Mouse (Mus musculus): ENCODE data around the gene Atg2b. TPM values are rescaled to one million over a fixed set of nuclear protein-coding genes. Genes with fewer than 3 reads are reported as not detected.

Gene Atg2b
- polyA plus RNA-seq, 1 experiment from 2014 or later: 15.5 TPM

DNA sequence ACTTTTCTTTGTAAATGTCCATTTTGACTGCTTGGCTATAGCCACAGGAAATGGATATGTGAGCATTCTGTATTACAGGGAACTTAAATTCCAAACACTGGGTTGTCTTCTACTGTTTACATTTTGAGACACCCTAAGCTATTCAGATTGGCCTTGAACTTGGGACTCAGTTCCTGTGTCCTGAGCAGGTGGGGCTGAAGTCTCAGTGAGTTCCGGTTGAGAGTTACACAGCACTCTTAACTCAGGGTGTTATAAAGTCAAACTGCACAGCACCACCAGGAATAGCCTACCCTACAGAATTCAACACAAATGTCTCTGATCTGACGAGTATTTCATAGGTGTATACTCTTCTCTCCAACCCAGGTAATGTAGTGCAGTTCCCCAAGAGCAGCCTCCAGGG is 74.0 kb downstream of the Atg2b start:
- peaks cover 41% of the 10 kb centered on the region for H3K27me3 ChIP-seq
- no peak overlapping the region for H3K4me3 ChIP-seq
- peaks cover 11% of the 10 kb centered on the region for H3K36me3 ChIP-seq
- ATAC-seq (ENCODE audit: low FRiP score, low read depth): no peak
- H3K9ac ChIP-seq (replicated peaks): no peak overlapping the region
- no peak overlapping the region for H3K27ac ChIP-seq (replicated peaks)
- no peaks in the 10 kb centered on the region for H3K9me3 ChIP-seq
- no peak overlapping the region for H3K4me2 ChIP-seq (replicated peaks)
- peaks cover 2% of the 10 kb centered on the region; the same call in 1 of the 2 replicates for H3K4me1 ChIP-seq
- 85% methylated on average over 2 of the region's 2 CpGs for WGBS

DNA sequence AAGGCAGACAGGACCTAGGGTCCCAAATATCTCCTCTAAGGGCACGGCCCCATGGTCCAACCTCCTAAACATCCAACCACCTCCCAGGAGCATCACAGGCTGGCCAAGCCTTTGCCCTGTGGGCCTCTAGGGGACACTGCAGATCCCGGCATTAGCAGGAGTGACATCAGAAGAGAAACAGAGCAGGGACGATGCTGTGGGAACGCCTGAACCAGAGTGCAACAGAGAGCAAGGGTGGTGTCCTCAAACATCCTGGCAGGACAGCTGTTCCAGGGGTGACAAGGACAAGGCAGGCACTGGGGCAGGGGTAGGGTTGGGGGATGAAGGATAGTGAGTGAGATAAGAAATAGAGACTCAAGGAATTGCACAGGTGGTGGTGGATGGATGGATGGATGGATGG is 78.1 kb downstream of the Atg2b start:
- Histone ChIP-seq H3K9ac (replicated peaks) (no peak overlapping the region), H3K27me3 (peaks cover 69% of the 10 kb centered on the region), H3K27ac (replicated peaks) (no peak overlapping the region), H3K4me1 (peaks cover 13% of the 10 kb centered on the region), H3K9me3 (no peaks in the 10 kb centered on the region), H3K36me3 (no peaks in the 10 kb centered on the region), H3K4me2 (replicated peaks) (no peak overlapping the region), H3K4me3 (no peak overlapping the region)
- 85% methylated on average over 4 of the region's 4 CpGs for WGBS
- ATAC-seq (ENCODE audit: low FRiP score, low read depth): no peak

DNA sequence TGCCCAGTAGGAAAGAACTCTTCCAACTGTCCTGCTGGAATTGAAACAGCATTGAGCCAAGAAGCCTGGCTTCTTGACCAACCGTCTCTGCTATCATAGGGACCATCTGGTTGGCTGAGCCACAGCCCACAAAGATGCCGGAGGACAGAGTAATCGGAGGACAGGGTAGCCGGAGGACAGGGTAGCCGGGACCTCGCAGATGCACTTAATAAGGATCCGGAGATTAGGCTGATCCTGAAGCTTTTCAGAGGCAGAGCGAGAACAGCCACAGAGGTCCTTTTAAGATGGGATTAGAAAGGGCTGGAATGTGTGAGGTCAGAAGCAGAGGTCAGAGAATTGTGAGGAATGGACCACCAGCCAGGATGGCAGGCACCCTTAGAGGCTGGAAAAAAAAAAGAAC is 79.8 kb downstream of the Atg2b start:
- 6% methylated on average over 8 of the region's 8 CpGs for WGBS
- no peaks in the 10 kb centered on the region for H3K9me3 ChIP-seq
- no peak overlapping the region for H3K4me3 ChIP-seq
- ATAC-seq (ENCODE audit: low FRiP score, low read depth): no peak
- peaks cover 81% of the 10 kb centered on the region for H3K27me3 ChIP-seq
- no peak overlapping the region for H3K27ac ChIP-seq (replicated peaks)
- H3K4me1 ChIP-seq: peaks cover 18% of the 10 kb centered on the region
- no peak overlapping the region for H3K9ac ChIP-seq (replicated peaks)
- no peaks in the 10 kb centered on the region for H3K36me3 ChIP-seq
- H3K4me2 ChIP-seq (replicated peaks): no peak overlapping the region

- H3K9me3 ChIP-seq: no peaks in the 10 kb centered on the region
- H3K4me3 ChIP-seq: no peak overlapping the region
- H3K4me1 ChIP-seq: peaks cover 21% of the 10 kb centered on the region
- no peak for ATAC-seq (ENCODE audit: low FRiP score, low read depth)
- peaks cover 73% of the 10 kb centered on the region for H3K27me3 ChIP-seq
- H3K4me2 ChIP-seq (replicated peaks): no peak overlapping the region
- H3K36me3 ChIP-seq: no peaks in the 10 kb centered on the region
- H3K9ac ChIP-seq (replicated peaks): no peak overlapping the region
- WGBS: 96% methylated on average over 11 of the region's 11 CpGs
- no peak overlapping the region for H3K27ac ChIP-seq (replicated peaks)
Observed at GRCm38 (mm10) chr12:105603904-105604303, 81.1 kb downstream of the Atg2b start.

- Histone ChIP-seq H3K9ac (replicated peaks) (no peak within 1 kb of the TSS), H3K27me3 (peaks cover 61% of the 10 kb centered on the region), H3K27ac (replicated peaks) (no peak within 1 kb of the TSS), H3K4me2 (replicated peaks) (no peak within 1 kb of the TSS), H3K9me3 (no peaks in the 10 kb centered on the region), H3K36me3 (no peaks in the 10 kb centered on the region), H3K4me3 (no peak within 1 kb of the TSS), H3K4me1 (peaks cover 21% of the 10 kb centered on the region)
- WGBS: 82% methylated on average over 11 of the region's 11 CpGs
- ATAC-seq (ENCODE audit: low FRiP score, low read depth): no peak
Observed at GRCm38 (mm10) chr12:105602581-105603210, 82.3 kb downstream of the Atg2b start, which contains the start of gene Bdkrb1. Bdkrb1 (plus strand) TSS chr12:105603085.

- H3K9ac ChIP-seq (replicated peaks): no peak overlapping the region
- no peak for ATAC-seq (ENCODE audit: low FRiP score, low read depth)
- H3K4me1 ChIP-seq: peaks cover 21% of the 10 kb centered on the region
- no peaks in the 10 kb centered on the region for H3K9me3 ChIP-seq
- WGBS: 55% methylated on average over 6 of the region's 6 CpGs
- peaks cover 50% of the 10 kb centered on the region for H3K27me3 ChIP-seq
- H3K4me2 ChIP-seq (replicated peaks): no peak overlapping the region
- H3K4me3 ChIP-seq: no peak overlapping the region
- no peaks in the 10 kb centered on the region for H3K36me3 ChIP-seq
- no peak overlapping the region for H3K27ac ChIP-seq (replicated peaks)
Observed at GRCm38 (mm10) chr12:105601586-105601985, 83.4 kb downstream of the Atg2b start.

DNA sequence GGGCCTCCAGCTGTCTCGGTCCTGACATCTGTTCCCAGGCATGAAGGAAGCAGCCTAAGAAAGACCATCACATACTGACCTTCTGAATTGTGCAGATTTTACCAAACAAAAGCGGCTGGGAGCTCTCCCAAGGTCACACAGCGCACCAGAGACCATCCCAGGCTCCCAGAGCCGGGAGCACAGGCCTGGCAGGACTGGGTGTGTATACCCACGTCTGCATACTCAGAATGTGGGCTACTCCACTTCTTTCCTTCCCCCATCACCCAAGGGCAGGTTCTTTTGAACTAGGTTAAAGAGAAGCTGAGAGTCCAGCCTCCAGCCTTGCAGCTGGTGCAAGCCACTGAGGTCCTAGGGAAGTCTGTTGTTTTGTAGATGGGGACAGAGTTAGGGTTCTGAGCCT is 85.9 kb downstream of the Atg2b start:
- no peak for ATAC-seq (ENCODE audit: low FRiP score, low read depth)
- no peak overlapping the region for H3K4me3 ChIP-seq
- no peaks in the 10 kb centered on the region for H3K9me3 ChIP-seq
- H3K9ac ChIP-seq (replicated peaks): no peak overlapping the region
- peaks cover 30% of the 10 kb centered on the region for H3K27me3 ChIP-seq
- no peak overlapping the region for H3K27ac ChIP-seq (replicated peaks)
- WGBS: 51% methylated on average over 5 of the region's 5 CpGs
- H3K36me3 ChIP-seq: no peaks in the 10 kb centered on the region
- no peak overlapping the region for H3K4me2 ChIP-seq (replicated peaks)
- H3K4me1 ChIP-seq: peaks cover 8% of the 10 kb centered on the region; the same call in 1 of the 2 replicates

GRCm38 (mm10) chr12:105598503-105598902 is 86.5 kb downstream of the Atg2b start:
- Histone ChIP-seq H3K27me3 (peaks cover 24% of the 10 kb centered on the region), H3K4me2 (replicated peaks) (no peak overlapping the region), H3K9ac (replicated peaks) (no peak overlapping the region), H3K36me3 (no peaks in the 10 kb centered on the region), H3K9me3 (no peaks in the 10 kb centered on the region), H3K4me3 (no peak overlapping the region), H3K4me1 (peaks cover 8% of the 10 kb centered on the region; the same call in 1 of the 2 replicates), H3K27ac (replicated peaks) (no peak overlapping the region)
- ATAC-seq (ENCODE audit: low FRiP score, low read depth): no peak
- WGBS: 82% methylated on average over 10 of the region's 10 CpGs

DNA sequence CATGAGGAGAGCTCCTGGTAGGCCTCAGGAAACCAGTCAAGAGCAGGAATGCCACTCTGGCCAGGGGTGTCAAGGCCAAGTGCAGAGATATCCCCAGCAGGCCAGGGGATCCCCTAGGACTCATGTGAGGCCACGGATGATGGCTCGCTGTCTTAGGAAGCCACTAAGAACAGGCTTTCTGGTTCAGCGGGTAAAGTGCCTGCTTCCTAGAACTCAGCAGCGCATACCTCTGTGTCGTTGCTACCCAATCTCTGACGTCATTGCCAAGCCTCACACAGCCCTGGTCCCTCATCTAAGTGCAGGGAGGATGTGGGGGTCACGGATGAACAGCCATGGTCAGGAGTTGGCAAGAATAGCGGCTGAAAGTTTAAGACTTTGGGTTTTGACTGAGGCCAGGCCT is 87.9 kb downstream of the Atg2b start:
- H3K27me3 ChIP-seq: peaks cover 15% of the 10 kb centered on the region
- ATAC-seq (ENCODE audit: low FRiP score, low read depth): no peak
- 86% methylated on average over 8 of the region's 8 CpGs for WGBS
- no peaks in the 10 kb centered on the region for H3K9me3 ChIP-seq
- no peak overlapping the region for H3K4me2 ChIP-seq (replicated peaks)
- peaks cover 8% of the 10 kb centered on the region; the same call in 1 of the 2 replicates for H3K4me1 ChIP-seq
- no peak overlapping the region for H3K4me3 ChIP-seq
- no peaks in the 10 kb centered on the region for H3K36me3 ChIP-seq
- no peak overlapping the region for H3K27ac ChIP-seq (replicated peaks)
- H3K9ac ChIP-seq (replicated peaks): no peak overlapping the region

DNA sequence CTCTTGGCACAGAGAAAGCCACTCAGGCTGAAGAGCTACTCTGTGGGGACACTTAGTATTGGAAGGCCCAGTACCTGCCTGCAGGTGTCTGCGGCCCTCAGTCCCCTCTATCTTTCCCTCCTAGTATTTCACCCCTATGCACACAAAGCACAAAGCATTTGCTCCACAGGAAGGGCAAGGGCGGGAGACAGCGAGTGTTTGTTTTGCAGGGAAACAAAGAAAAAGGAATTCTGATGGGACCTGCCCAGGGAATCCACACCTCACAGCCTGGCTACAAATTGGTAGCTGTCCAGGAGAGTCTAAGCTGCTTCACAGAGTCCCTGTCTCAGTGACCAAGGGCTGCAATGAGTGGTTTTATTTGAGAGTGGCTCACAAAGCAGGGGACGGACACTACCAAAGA is 91.5 kb downstream of the Atg2b start:
- Histone ChIP-seq H3K4me3 (no peak overlapping the region), H3K9me3 (no peaks in the 10 kb centered on the region), H3K27me3 (no peaks in the 10 kb centered on the region), H3K27ac (replicated peaks) (no peak overlapping the region), H3K4me1 (no peaks in the 10 kb centered on the region), H3K36me3 (no peaks in the 10 kb centered on the region), H3K4me2 (replicated peaks) (no peak overlapping the region), H3K9ac (replicated peaks) (no peak overlapping the region)
- 59% methylated on average over 4 of the region's 4 CpGs for whole genome bisulfite sequencing
- ATAC-seq (ENCODE audit: low FRiP score, low read depth): no peak

DNA sequence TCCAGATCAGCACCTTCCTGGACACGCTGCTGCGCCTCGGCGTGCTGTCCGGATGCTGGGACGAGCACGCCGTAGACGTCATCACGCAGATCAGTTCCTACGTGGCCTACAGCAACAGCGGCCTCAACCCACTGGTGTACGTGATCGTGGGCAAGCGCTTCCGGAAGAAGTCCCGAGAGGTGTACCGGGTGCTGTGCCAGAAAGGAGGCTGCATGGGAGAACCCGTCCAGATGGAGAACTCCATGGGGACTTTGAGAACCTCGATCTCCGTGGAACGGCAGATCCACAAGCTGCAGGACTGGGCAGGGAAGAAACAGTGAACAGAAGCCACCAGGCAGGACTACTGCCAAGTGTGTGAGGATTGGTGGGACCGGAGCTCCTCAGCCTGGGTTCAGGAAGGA is 92.7 kb downstream of the Atg2b start:
- Histone ChIP-seq H3K9ac (replicated peaks) (no peak overlapping the region), H3K9me3 (no peaks in the 10 kb centered on the region), H3K27me3 (no peaks in the 10 kb centered on the region), H3K4me2 (replicated peaks) (no peak overlapping the region), H3K4me1 (no peaks in the 10 kb centered on the region), H3K36me3 (no peaks in the 10 kb centered on the region), H3K4me3 (no peak overlapping the region), H3K27ac (replicated peaks) (no peak overlapping the region)
- ATAC-seq (ENCODE audit: low FRiP score, low read depth): no peak
- WGBS: 98% methylated on average over 23 of the region's 23 CpGs

DNA sequence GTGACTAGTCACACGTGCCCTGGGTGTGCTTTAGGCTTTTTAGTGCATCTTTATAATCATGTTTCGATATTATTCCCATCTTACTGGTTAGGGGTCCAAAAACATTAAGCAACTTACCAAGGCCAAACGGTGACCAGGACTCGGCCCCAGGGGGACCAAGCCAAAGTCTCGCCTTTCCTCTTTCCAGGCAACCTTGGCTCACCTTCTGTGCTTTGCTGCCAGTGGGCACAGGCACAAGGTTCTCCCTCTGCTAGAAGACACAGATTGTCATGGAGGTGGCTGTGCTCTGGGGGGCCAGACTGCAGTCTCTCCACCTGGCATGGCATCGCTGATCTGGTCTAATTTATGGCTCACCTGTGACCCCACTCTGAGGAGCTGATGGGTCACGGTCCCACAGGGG is 94.2 kb downstream of the Atg2b start:
- Histone ChIP-seq H3K36me3 (no peaks in the 10 kb centered on the region), H3K27me3 (peaks cover 10% of the 10 kb centered on the region), H3K4me1 (no peaks in the 10 kb centered on the region), H3K27ac (replicated peaks) (no peak overlapping the region), H3K9me3 (no peaks in the 10 kb centered on the region), H3K4me3 (no peak overlapping the region), H3K4me2 (replicated peaks) (no peak overlapping the region), H3K9ac (replicated peaks) (no peak overlapping the region)
- WGBS: 89% methylated on average over 7 of the region's 7 CpGs
- ATAC-seq (ENCODE audit: low FRiP score, low read depth): no peak

GRCm38 (mm10) chr12:105587526-105587925 is 97.5 kb downstream of the Atg2b start:
- H3K9me3 ChIP-seq: no peaks in the 10 kb centered on the region
- no peak overlapping the region for H3K4me2 ChIP-seq (replicated peaks)
- WGBS: 84% methylated on average over 8 of the region's 8 CpGs
- H3K27me3 ChIP-seq: peaks cover 10% of the 10 kb centered on the region
- H3K9ac ChIP-seq (replicated peaks): no peak overlapping the region
- no peak overlapping the region for H3K4me3 ChIP-seq
- no peaks in the 10 kb centered on the region for H3K36me3 ChIP-seq
- no peak for ATAC-seq (ENCODE audit: low FRiP score, low read depth)
- H3K27ac ChIP-seq (replicated peaks): no peak overlapping the region
- peaks cover 8% of the 10 kb centered on the region for H3K4me1 ChIP-seq

All from midbrain, embryonic 12.5 days (tissue).